16 mouse cellular contexts compared by ENCODE assay signal in the genomic region with DNA sequence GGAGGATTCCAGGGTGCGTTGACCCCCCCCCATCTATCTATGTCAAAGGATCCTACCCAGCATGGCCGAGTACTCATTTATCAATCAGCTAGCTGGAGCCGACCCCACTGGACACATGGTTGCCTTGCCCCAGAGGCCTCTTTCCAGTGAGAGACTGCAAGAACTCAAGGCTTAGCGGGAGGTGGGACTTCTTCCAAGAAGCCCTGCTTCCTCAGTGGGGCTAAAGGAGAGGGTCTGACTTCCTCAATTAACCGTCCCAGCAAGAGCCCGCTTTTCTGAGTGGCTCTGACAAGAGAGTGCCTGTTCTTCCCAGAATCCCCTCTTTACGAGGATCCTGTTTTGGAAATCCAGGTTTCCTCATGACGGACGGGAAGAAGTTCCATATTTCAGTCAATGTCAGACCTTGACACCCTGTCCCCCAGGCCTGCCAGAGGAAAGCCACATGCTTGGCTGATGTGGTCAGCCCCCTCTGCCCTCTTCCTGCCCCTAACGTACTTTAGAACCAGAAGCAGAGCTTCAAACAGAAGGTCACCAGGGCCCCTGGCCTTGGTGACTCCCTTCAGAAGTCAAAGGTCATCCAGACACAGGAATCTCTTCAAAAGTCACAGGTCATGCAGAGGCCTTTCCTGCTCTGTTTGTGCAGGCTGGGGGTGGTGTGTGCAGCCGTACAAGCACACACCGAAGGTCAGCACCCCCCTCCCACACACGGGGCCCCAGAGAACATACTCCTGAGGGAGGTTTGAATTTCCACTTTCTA. TPM values are rescaled to one million over a fixed set of nuclear protein-coding genes. Genes with fewer than 3 reads are reported as not detected.
DNase-seq lines count a peak whose midpoint lies in the region; ATAC-seq and TF ChIP-seq lines count a peak whose summit lies in the region.
"Had no signal": no experiment of that assay in that cellular context is flagged by ENCODE, and none has a peak within 500 bp of the region (broad histone marks: within the 10 kb centered on the region; RNA-seq: fewer than 3 reads in every experiment).

No protein-coding gene starts in this region.

- DNase-seq in heart, embryonic 10.5 days (ENCODE audit: low spot score), result no peak
- DNase-seq in midbrain, embryonic 10.5 days (ENCODE audit: low spot score), result peak; percentile 27
- DNase-seq in midbrain, embryonic 14.5 days, result no peak
- DNase-seq in limb, embryonic 14.5 days (ENCODE audit: low spot score), result no peak
- DNase-seq in lung, postnatal 10 days, result no peak
- DNase-seq: cerebellum, adult 2 months; kidney, adult 18-20 months; lung, postnatal 14 days; retina, postnatal 1 day; thymus, postnatal 36 days had no signal

- peaks cover 79% of the 10 kb centered on the region for H3K4me1 ChIP-seq in heart, embryonic 10.5 days
- peaks cover 59% of the 10 kb centered on the region for H3K4me1 ChIP-seq in heart, embryonic 12.5 days (replicated peaks)
- H3K4me1 ChIP-seq in midbrain, embryonic 10.5 days, result peaks cover 81% of the 10 kb centered on the region
- peaks cover 13% of the 10 kb centered on the region for H3K4me1 ChIP-seq in midbrain, embryonic 14.5 days (ENCODE audit: control insufficient read depth, insufficient read depth, low read length)
- peaks cover 40% of the 10 kb centered on the region for H3K4me1 ChIP-seq in limb, embryonic 14.5 days (ENCODE audit: control insufficient read depth, insufficient read depth, low read length)
- peaks cover 32% of the 10 kb centered on the region for H3K4me1 ChIP-seq in stomach, embryonic 15.5 days

- H3K4me3 ChIP-seq in heart, embryonic 10.5 days, result no peak overlapping the region
- no peak overlapping the region for H3K4me3 ChIP-seq in heart, embryonic 12.5 days
- no peak overlapping the region for H3K4me3 ChIP-seq in midbrain, embryonic 10.5 days
- no peak overlapping the region for H3K4me3 ChIP-seq in midbrain, embryonic 14.5 days (replicated peaks; ENCODE audit: low read depth, low read length)
- H3K4me3 ChIP-seq in limb, embryonic 14.5 days (replicated peaks; ENCODE audit: low read length), result no peak overlapping the region
- H3K4me3 ChIP-seq in stomach, embryonic 15.5 days (replicated peaks), result no peak overlapping the region
- H3K4me3 ChIP-seq: erythroblast, embryonic 14.5 days; left cerebral cortex, adult 2 months had no signal

- H3K27me3 ChIP-seq in heart, embryonic 10.5 days (ENCODE audit: insufficient read depth, poor library complexity, severe bottlenecking), result 0 out of 2 replicates have a peak, but pooled peaks cover 9% of the 10 kb centered on the region
- 0 out of 2 replicates have a peak, but pooled peaks cover 2% of the 10 kb centered on the region for H3K27me3 ChIP-seq in heart, embryonic 12.5 days (replicated peaks)
- H3K27me3 ChIP-seq in midbrain, embryonic 10.5 days (ENCODE audit: low read depth, poor library complexity, severe bottlenecking), result peaks cover 76% of the 10 kb centered on the region
- H3K27me3 ChIP-seq in midbrain, embryonic 14.5 days (ENCODE audit: control insufficient read depth, insufficient read depth, low read length), result no peaks in the 10 kb centered on the region
- H3K27me3 ChIP-seq in limb, embryonic 14.5 days (ENCODE audit: control insufficient read depth, insufficient read depth, low read length), result no peaks in the 10 kb centered on the region
- H3K27me3 ChIP-seq in stomach, embryonic 15.5 days (replicated peaks), result no peaks in the 10 kb centered on the region

- no peaks in the 10 kb centered on the region for H3K9me3 ChIP-seq in heart, embryonic 10.5 days
- H3K9me3 ChIP-seq in heart, embryonic 12.5 days (replicated peaks), result no peaks in the 10 kb centered on the region
- H3K9me3 ChIP-seq in midbrain, embryonic 10.5 days (replicated peaks), result no peaks in the 10 kb centered on the region
- H3K9me3 ChIP-seq in midbrain, embryonic 14.5 days (ENCODE audit: control insufficient read depth, low read length), result no peaks in the 10 kb centered on the region
- H3K9me3 ChIP-seq in limb, embryonic 14.5 days (ENCODE audit: control insufficient read depth, low read length), result no peaks in the 10 kb centered on the region
- no peaks in the 10 kb centered on the region for H3K9me3 ChIP-seq in stomach, embryonic 15.5 days

- WGBS in heart, embryonic 10.5 days, result 33% methylated on average over 13 of the region's 13 CpGs
- WGBS in heart, embryonic 12.5 days, result 39% methylated on average over 13 of the region's 13 CpGs
- 30% methylated on average over 13 of the region's 13 CpGs for WGBS in midbrain, embryonic 10.5 days
- WGBS in midbrain, embryonic 14.5 days, result 50% methylated on average over 13 of the region's 13 CpGs
- 25% methylated on average over 13 of the region's 13 CpGs for WGBS in limb, embryonic 14.5 days
- 28% methylated on average over 13 of the region's 13 CpGs for WGBS in stomach, embryonic 15.5 days

- no peaks in the 10 kb centered on the region for H3K36me3 ChIP-seq in heart, embryonic 10.5 days
- H3K36me3 ChIP-seq in heart, embryonic 12.5 days, result no peaks in the 10 kb centered on the region
- H3K36me3 ChIP-seq in midbrain, embryonic 10.5 days, result no peaks in the 10 kb centered on the region
- no peaks in the 10 kb centered on the region for H3K36me3 ChIP-seq in midbrain, embryonic 14.5 days (ENCODE audit: control insufficient read depth, insufficient read depth, low read length)
- H3K36me3 ChIP-seq in limb, embryonic 14.5 days (ENCODE audit: control insufficient read depth, insufficient read depth, low read length), result no peaks in the 10 kb centered on the region
- H3K36me3 ChIP-seq in stomach, embryonic 15.5 days, result no peaks in the 10 kb centered on the region

- TF ChIP-seq POLR2A in limb, embryonic 14.5 days (IDR thresholded peaks at IDR 0.05; ENCODE audit: borderline replicate concordance, extremely low read depth, insufficient read depth, insufficient read length), result no peak

- H3K9ac ChIP-seq in heart, embryonic 12.5 days, result no peak overlapping the region
- no peak overlapping the region for H3K9ac ChIP-seq in midbrain, embryonic 14.5 days (replicated peaks; ENCODE audit: low read length)
- H3K9ac ChIP-seq in limb, embryonic 14.5 days (ENCODE audit: low read depth, low read length, severe bottlenecking), result no peak overlapping the region
- no peak overlapping the region for H3K9ac ChIP-seq in stomach, embryonic 15.5 days

- H3K27ac ChIP-seq in heart, embryonic 10.5 days, result peak overlapping the region; percentile 80
- H3K27ac ChIP-seq in heart, embryonic 12.5 days (ENCODE audit: poor library complexity, severe bottlenecking), result no peak overlapping the region
- H3K27ac ChIP-seq in midbrain, embryonic 10.5 days (replicated peaks), result peak overlapping the region; percentile 57
- no peak overlapping the region for H3K27ac ChIP-seq in midbrain, embryonic 14.5 days (replicated peaks; ENCODE audit: low read depth, low read length)
- H3K27ac ChIP-seq in limb, embryonic 14.5 days (replicated peaks; ENCODE audit: low read depth, low read length), result 0 out of 2 replicates have a peak overlapping the region, but pooled peaks have one; percentile 0
- H3K27ac ChIP-seq in stomach, embryonic 15.5 days, result peak overlapping the region; percentile 16; the same call in 1 of the 2 replicates
- H3K27ac ChIP-seq: left cerebral cortex, adult 2 months had no signal

- no peak for ATAC-seq in heart, embryonic 12.5 days (ENCODE audit: insufficient number of reproducible peaks, low FRiP score)
- no peak for ATAC-seq in midbrain, embryonic 14.5 days (ENCODE audit: low FRiP score, low TSS enrichment)
- ATAC-seq in limb, embryonic 14.5 days (ENCODE audit: low FRiP score, low read depth), result no peak
- peak; percentile 8; the same call in 1 of the 2 replicates for ATAC-seq in stomach, embryonic 15.5 days (ENCODE audit: insufficient read depth, low FRiP score, low read depth)
- no peak for ATAC-seq in monocyte, adult 5-6 weeks (replicated peaks; ENCODE audit: insufficient number of reproducible peaks, low FRiP score, low TSS enrichment, poor library complexity, severe bottlenecking)

- H3K4me2 ChIP-seq in heart, embryonic 12.5 days, result no peak overlapping the region
- H3K4me2 ChIP-seq in midbrain, embryonic 14.5 days (ENCODE audit: low read length), result no peak overlapping the region
- H3K4me2 ChIP-seq in limb, embryonic 14.5 days (replicated peaks; ENCODE audit: low read depth, low read length, severe bottlenecking), result no peak overlapping the region
- H3K4me2 ChIP-seq in stomach, embryonic 15.5 days, result no peak overlapping the region

RNA-seq across cellular contexts. Expression of a gene that starts 59.7 kb away (rescaled TPM):
- polyA plus RNA-seq in heart, embryonic 10.5 days (2016; fragmentation: Nextera tagmentation; extraction: Ambion mirVana), result 56.8 and 345 TPM in 2 replicates
- 61.1 and 69.0 TPM in 2 replicates for polyA plus RNA-seq in heart, embryonic 12.5 days (2016; fragmentation: Nextera tagmentation; extraction: Ambion mirVana)
- polyA plus RNA-seq in midbrain, embryonic 10.5 days (2016; fragmentation: Nextera tagmentation; extraction: Ambion mirVana), result 107 and 118 TPM in 2 replicates
- 50.3 and 51.4 TPM in 2 replicates for polyA plus RNA-seq in midbrain, embryonic 14.5 days (2014; fragmentation: Nextera tagmentation; extraction: Ambion mirVana)
- 2,661 and 2,964 TPM in 2 replicates for polyA plus RNA-seq in limb, embryonic 14.5 days (2012; rRNA removed)
- polyA plus RNA-seq in limb, embryonic 14.5 days (2014; fragmentation: Nextera tagmentation; extraction: Ambion mirVana), result 487 and 640 TPM in 2 replicates
- polyA plus RNA-seq in stomach, embryonic 15.5 days (2015; fragmentation: Nextera tagmentation; extraction: Ambion mirVana), result 487 and 492 TPM in 2 replicates
- not detected in 3 replicates for total RNA-seq in monocyte, adult 5-6 weeks (2017)
- polyA plus RNA-seq: C2C12 had no signal

Comparison
In these comparisons a context has a peak if more than half of its experiments do, and no peak if none do; other contexts are left out.
1. H3K27ac ChIP-seq: peak in heart, embryonic 10.5 days (single experiment), midbrain, embryonic 10.5 days (single experiment), limb, embryonic 14.5 days (single experiment) and stomach, embryonic 15.5 days (single experiment); none in heart, embryonic 12.5 days (single experiment) and midbrain, embryonic 14.5 days (single experiment).